Mouse (Mus musculus) urinary bladder, postnatal 36 days (tissue): ENCODE results near the gene Spp1.

Experiments used
- DNase-seq, 2 experiments: peaks; one replicate each; pipeline ENCODE4 v3.0.0; 2022; ENCODE audit warnings: low spot score in 2 of 2, mixed read lengths in 1 of 2

The Spp1 gene

DNA sequence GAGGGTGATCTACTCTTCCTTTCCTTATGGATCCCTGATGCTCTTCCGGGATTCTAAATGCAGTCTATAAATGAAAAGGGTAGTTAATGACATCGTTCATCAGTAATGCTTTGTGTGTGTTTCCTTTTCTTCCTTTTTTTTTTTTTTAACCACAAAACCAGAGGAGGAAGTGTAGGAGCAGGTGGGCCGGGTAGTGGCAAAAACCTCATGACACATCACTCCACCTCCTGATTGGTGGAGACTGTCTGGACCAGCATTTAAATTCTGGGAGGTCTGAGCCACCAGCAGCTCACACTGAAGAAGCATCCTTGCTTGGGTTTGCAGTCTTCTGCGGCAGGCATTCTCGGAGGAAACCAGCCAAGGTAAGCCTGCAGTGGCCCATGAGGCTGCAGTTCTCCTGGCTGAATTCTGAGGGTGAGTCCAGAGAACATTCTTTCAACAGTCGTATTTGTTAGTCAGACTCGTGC lies at the start of gene Spp1:
Gene Spp1, plus strand, starts transcription at position 284 of the 467 bp plus-strand sequence.
- no peak for DNase-seq

DNA sequence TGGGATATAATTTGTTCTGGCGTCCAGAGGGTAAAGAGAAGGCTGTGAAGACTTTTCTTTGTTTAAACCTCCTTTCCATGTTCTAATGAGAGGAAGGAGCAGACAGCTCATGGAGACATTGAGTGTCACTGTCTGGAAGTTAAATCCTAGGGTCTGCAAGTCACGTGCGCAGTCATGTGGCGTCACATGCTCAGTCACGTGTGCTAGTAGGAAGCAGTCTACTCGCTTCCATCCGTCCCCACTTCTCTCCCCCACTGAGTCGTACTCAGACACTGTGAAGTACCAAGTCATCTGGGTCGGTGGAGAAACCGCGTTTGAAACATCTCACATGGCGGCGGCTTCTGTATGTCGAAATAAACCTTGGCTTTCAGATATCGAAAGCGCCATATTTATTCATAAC lies 49.4 kb upstream of the Spp1 start:
- DNase-seq = no peak

DNA sequence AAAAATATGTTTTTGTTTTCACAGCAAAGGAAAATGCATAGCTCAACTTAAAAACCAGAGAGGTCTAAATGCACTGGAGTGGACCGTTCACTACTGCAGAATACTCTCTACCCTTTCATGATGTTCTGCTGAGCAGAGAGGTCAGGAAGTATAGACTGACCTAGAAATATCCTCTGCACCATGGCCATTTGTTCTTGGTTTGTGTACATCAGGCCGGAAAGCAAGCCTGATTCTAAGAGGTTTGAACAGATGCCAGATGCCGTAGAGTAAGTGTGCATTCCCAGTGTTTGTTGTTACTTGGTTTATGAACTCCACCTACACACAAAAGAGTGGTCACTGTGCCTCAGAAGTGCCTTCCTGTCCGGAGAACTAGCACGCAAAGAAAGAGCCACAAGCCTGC lies 48.0 kb upstream of the Spp1 start:
- DNase-seq = no peak

DNA sequence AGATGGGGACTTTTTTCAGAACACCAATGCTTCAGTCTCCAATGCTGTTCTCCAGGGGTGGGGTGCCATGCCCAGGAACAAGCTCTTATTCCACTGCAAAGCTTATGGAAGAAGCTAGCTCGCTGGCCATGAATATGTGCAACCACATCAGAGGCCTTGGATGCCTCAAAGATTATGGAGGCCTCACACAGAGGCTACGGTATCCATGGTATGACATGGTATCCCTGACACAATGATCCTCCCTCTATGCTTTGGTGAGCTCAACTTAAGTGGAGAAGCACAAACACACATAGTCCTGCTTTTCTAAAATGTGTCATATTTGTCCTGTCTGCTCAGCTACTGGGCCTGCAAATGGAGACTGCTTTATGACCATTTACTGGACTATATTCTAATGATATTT lies 44.0 kb upstream of the Spp1 start:
- no peak for DNase-seq

DNA sequence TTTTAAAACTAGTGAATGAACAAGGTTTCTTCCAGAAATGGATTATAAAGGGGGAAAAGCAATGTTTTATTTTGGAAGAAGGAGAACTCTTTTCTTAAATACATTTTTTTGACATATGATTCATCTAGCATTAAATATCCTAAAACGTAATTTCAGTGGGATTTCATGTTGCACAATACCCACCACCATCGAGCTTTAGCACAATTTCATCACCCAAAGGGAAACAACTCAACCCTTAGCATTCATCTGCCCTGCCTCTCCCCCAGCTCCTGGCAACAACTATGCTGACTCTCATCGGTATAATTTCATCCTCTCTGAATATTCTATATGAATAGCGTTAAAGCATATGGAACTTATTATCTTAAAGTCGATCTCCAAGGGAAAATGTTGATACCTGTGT lies 42.1 kb upstream of the Spp1 start:
- no peak for DNase-seq

DNA sequence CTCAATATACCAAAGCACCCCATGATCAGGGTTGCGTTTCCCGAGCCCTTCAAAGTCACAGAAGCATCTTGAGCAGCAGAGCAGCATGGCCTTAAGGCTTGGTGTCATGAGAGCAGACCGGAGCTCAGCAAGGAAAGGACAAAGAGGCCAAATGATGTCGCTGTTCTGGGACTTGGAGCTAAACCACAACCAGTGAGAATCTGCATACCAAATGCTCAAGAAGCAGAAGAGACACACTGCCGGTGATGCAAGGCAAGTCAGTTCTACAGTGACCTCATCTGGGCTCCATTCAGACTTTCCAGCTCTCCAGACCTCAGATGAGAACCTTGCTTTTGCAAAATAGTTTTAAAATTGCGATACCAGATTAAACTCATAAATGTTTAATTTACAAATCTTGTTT lies 38.6 kb upstream of the Spp1 start:
- DNase-seq = no peak

DNA sequence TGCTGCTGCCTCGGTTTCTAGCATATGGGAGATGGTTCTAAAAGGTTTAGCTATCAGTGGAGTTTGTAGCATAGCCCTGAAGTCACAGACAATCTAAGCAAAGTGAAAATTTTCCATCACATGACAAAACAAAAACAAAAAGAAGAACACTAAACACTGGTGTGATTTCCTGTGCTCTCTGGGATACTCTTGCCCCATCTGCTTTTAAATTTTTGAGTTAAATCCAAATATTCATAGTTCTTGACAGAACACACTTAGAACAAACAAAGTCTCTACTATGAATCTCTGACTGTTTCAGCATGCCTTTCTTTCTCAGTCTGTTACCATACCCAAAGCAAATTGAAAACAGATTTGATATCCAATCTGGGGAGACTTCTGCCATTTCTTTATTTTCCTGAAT lies 36.9 kb upstream of the Spp1 start:
- DNase-seq = no peak

DNA sequence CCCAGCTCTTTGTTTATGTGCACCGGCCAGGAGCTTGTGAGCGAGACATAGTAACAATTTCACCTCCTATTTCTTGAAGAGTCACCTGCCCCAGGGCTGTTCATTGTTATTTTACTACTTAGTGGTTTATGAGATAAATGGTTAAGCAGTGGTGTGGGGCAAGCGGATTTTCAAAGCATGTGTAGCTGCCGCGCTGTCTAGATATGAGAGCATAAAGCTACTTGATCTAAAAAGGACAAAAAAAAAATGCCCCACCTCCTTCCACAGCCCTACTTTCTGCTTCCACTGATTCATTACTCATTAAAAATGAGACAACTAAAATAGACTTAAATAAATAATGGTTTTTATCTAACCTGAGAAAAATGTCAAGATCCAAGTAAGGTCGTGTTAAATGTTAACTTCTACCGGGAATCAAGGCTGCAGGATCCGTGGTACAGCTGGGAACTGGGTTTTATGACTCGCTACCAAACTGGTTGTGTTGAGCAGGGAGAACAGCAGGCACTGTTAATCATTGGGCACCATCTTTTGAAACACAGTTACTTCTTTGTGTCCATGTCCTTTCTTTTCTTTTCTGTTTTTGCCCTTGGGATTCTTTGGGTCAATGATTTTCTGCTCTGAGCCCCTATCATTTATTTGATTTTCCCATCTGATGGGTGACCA lies 35.5 kb upstream of the Spp1 start:
- no peak for DNase-seq

DNA sequence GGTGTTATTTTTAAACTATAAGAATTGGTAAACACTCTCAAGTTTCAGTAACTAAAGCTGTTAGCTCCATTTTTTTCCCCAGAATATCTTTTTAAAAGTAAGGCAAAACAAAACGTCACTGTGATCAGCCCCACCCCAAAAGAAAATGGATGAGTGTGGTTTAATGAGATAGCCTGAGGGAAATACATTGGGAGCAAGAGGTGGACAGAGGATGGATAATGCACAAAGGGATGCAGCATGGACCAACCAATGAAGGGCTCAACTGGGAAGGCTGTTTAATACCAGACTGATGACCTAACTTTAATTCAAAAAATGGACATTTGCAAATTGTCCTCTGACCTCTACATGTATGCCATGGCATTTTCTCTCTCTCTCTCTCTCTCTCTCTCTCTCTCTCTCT lies 34.9 kb upstream of the Spp1 start:
- DNase-seq = no peak

DNA sequence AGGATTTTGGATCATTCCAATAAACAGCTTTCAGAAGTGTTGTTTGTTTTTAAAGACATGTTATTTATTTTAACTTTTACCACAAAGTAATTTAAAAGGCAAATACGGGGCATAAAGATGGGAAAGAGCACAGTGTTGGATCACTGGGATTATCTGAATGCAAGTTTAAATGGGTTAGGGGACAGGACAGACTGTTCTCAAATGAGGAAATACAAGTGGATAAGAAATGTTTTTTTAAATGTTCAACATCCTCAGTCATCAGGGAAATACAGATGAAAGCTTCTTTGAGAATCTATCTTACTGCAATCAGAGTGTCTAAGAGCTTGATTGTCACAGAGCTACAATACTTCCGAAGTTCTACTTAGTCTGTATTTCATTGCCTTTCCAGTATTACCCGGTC lies 32.3 kb upstream of the Spp1 start:
- DNase-seq = no peak

DNA sequence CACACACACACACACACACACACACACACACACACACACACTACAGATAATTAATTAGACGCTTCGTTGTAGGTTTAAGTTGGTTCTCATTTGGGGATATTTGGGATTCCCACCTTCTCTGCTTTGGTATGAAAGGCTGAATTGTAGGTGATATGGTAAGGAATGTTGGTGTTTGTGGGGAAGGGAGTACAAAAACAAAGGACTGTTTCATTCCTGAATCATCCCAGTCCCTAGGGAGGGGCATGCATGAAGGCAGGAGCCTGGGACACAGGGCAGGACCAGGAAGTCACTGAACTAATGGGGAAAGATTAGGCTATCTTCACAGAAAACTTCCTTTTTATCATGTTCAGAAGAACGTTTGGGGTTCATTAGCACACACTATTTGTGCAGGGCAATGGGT lies 31.6 kb upstream of the Spp1 start:
- no peak for DNase-seq

DNA sequence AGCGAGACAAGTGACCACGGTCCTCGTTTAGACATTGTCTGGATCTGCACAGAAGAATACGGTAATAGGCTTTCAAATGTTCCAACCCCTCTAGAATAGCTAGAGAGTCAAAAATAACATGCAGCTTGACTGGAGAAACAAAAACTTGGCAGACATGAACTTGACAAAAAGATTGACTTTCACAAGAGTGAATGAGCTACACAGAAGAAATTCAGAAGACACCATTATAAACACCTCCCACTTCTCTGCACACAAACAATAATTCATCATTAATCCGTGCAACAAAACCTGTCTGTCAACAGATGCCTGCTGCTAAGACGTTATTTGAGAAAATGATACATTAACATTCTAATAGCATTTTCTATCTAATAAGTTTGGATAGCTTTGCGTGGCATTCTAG lies 30.4 kb upstream of the Spp1 start:
- DNase-seq = no peak

DNA sequence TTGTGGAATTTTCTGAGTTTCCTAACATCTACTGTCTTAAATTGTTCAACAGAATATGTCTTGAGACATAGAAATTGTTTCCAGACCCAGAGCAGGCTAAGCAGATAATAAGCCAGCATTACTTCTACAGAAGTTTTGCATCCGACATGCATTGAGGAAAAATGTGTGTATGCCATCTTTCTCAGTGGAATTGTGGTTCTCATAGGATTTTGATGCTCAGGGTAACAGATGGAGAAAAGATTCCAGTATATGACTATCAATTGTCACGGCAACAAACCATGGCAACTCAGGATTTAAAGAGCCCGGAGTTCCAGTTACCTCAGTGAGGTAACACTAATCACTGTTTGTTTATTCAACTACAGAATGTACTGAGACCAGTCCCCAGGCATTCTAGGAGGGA lies 29.9 kb upstream of the Spp1 start:
- DNase-seq = no peak

DNA sequence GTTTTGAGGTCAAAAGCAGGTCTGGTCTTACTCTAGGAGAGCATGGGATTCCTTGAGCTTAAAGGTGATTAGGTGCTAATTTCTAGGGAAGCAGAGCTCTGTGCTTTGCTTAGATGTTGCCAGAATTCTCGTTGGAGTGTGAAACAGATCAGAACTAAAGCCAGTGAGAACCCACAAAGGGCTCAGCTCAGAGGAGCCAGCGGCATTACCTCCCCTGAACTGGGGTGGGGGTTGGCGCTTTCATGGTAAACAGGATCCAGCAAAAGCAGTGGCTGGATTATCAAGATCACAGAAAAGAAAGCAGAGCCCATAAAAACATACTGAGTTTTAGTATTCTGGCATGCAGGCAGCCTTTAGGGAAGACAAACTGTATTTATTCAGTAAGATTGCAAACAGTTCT lies 28.2 kb upstream of the Spp1 start:
- no peak for DNase-seq

DNA sequence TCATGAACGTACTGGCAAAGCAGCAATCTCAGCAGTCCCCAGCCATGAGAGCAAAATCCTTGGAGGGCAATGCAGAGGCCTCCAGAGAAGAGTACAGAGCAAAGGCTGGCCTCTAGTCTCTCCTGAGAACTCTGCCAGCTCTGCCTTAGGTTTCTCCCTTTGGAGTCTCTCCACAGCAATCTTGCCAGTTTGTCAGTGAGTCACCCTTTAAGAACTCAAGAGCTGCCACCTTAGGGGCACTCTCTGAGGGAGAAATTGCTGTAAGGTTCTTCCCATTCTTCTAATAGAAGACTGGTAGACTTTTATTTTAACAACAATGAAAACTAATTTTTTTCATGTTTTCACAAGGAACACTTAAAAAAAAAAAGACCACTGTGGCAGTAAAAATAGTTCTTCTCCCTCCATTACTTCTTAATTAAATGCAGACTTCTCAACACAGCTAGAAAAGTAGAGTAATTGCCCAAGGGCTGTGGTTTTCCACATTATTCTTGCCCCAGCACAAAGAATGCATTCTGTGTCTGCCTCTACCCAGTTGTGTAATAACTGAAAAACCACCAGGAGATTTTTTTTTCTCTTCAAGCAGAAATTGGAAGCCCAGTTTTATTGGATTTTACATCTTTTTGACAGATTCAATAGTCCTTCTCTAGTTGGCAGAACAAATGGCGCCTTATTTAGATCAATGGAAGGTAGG lies 27.2 kb upstream of the Spp1 start:
- DNase-seq = no peak

DNA sequence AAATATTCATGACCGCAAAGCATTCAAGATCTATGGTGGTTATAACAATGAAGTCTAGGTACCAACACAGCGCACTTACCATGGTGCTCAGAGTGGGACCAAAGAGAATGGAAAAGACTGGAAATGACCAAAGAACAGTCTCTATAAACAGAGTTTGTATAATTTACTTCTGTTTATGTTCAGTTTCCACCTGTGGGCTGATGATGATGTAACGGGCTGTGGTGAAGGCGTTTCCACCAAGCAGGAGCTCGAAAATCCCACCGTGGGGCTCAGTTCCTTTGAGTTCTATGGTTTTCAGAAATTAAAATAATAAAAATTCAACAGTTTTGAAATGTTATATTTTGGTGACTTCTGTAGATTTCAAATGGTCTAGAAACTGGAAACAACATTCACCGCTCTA lies 26.4 kb upstream of the Spp1 start:
- DNase-seq = no peak

DNA sequence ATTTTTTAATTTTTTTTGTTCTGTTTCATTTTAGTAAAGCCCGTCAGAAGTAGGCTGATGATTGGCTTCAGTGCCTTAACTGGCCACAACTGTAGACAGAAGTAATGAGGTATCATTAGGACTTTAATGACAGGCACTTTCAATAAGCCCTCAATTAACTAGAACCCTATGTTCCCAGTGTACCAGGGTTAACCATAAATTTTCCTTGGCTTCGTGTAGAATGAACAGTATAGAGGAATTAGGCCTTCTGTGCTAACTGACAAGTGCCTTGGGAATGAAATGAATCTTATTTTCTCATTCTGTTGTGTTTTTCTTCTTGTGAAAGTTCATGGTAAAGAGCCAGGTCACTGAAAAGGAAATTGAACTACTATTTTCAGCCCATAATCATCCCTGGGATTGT lies 18.9 kb upstream of the Spp1 start:
- no peak for DNase-seq

DNA sequence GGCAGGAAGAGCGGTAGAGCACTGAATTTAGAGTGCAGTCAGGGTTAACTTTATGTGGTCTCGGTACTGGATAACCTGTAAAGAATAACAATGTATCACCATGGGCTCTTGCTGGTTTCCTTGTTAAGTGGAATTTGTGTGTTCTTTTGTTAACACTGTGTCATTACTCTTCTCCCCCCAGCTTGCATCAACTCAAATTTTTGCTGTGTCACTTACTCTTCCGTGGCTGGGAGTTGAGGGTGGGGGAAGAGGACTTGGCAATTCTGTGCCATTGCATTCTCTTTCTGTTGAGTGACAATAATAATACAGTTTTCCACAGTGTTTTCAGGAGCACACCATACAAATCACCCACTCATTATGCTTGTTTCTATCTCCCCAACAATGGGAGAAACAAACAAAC lies 17.9 kb upstream of the Spp1 start:
- DNase-seq = no peak

DNA sequence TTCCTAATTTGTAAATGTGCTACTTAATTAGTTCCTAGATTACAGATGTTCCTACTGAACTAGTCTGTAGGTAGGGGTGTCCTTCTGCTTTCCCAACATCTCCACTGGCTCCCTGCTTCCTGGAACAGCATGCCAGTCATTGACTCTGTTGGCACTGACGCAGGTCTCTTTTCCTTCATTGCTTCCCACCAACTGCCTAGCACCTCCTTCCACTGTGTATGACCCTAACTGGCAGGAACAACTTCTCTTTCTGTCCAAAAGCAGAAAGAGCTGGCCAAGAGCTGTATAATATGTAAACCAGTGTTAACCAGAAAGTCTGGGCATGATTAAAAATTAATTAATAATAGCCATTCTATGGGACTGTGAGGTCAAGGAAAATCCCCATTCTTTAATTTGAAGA lies 17.2 kb upstream of the Spp1 start:
- no peak for DNase-seq

DNA sequence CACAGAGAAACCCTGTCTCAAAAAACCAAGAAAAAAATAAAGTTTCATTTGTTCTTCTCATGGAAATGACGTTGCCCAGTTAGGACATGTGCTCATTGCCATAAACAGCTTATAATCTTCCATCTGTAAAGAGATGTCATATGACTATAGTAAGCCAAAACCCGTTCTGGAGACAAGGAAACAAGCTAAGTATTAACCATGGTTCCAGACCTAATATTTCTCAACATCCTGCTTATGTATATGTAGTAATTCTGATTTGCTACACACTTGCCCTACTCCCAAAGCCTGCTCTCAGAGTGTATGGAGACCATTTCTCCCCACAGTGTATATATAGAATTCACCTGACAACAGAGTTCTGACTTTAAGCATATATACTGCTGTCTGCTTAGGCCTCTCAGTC lies 12.9 kb upstream of the Spp1 start:
- no peak for DNase-seq

DNA sequence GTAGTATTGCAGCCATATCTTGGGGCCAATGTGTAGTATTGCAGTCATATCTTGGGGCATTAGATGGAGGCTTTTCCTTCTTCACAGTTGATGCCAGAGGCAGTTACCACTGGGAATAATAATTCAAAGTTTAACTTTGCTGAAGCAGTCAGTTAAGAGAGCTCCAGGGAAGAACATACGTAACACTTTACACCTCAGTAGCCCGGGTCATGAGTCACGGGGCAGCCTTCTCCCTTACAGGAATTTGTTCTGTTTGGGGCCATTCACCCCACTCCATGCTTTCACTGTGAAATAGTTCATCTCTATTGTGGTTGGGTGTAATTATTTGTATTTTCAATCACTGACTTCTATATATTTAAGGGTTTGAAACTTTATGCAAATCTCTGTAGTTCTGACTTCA lies 11.1 kb upstream of the Spp1 start:
- no peak for DNase-seq

DNA sequence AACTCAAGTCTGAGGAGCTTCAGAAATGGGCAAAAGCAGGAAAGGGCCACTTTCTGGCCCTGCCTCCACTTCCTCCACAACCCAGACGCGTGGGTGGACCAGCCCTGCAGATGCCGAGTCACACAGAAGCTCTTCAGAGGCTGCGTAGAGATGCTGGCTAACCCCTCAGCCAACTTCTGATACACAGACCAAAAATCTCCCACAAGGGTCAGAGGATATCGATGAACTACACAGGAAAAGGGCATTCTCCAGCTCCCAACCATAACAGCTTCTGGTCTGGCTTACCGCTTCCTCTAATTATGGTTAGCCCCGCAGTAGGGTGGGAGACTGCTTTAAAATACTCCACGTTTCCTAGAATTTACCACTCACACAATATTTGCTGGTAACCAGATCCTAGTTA lies 9.0 kb upstream of the Spp1 start:
- no peak for DNase-seq

DNA sequence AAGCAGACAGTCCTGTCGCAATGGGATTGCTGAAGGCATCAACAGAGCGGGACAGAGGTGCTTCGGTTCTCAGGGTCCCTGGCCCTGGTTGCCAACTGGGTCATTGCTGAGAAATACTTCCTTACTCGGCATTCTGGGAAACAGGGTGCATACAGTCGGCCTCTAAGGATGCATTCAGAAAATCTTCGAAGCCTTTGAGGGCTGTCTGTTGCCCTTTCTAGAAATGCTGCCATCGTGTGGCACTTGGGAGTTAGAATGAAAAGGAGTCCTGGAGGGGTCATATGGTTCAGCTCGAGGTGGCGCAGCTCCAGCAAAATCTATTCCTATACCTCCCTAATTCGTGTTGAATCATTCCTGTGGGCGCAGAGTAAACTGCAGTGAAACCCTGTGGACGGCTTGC lies 2.0 kb upstream of the Spp1 start:
- DNase-seq = no peak
